Mouse (Mus musculus) limb, embryonic 13.5 days (tissue): ENCODE data around the gene Arhgef7. TPM values are rescaled to one million over a fixed set of nuclear protein-coding genes. Genes with fewer than 3 reads are reported as not detected.

ENCODE experiments used
- ATAC-seq: fragments of 200-750 bp; cut with Nextera tagmentation; 2 replicates; pipeline ENCODE4 v1.8.0; 2017; ENCODE audit warnings: low read depth, moderate number of reproducible peaks, moderate TSS enrichment; ENCODE audit not compliant: low FRiP score
- H3K27ac ChIP-seq: fragments of 300-500 bp; sonication (generic); 2 replicates; pipeline ENCODE4 v1.5.1; 2015; ENCODE audit warnings: inconsistent platforms, mild to moderate bottlenecking, moderate library complexity
- H3K27me3 ChIP-seq: fragments of 300-500 bp; sonication (generic); 2 replicates; pipeline ENCODE4 v1.6.1; 2015; ENCODE audit warnings: mild to moderate bottlenecking, inconsistent platforms
- H3K36me3 ChIP-seq: fragments of 300-500 bp; sonication (generic); 2 replicates; pipeline ENCODE4 v1.6.1; 2015; ENCODE audit warnings: inconsistent platforms, mild to moderate bottlenecking, moderate library complexity
- H3K4me1 ChIP-seq: fragments of 300-500 bp; sonication (generic); 2 replicates; pipeline ENCODE4 v1.6.1; 2015; ENCODE audit warnings: inconsistent platforms
- H3K4me2 ChIP-seq: fragments of 300-500 bp; sonication (generic); replicated peaks from 2 replicates; pipeline ENCODE4 v1.6.1; 2015; ENCODE audit warnings: inconsistent platforms, mild to moderate bottlenecking, moderate library complexity
- H3K4me3 ChIP-seq: fragments of 300-500 bp; sonication (generic); 2 replicates; pipeline ENCODE4 v1.5.1; 2015; ENCODE audit warnings: moderate library complexity, mild to moderate bottlenecking, inconsistent platforms
- H3K9ac ChIP-seq: fragments of 300-500 bp; sonication (generic); 2 replicates; pipeline ENCODE4 v1.6.1; 2015; ENCODE audit warnings: mild to moderate bottlenecking, inconsistent platforms
- H3K9me3 ChIP-seq: fragments of 300-500 bp; sonication (generic); 2 replicates; pipeline ENCODE4 v1.6.1; 2016; ENCODE audit warnings: inconsistent platforms
- WGBS: fragments of 180-500 bp; shearing (Covaris S2); methylation state at CpG from one replicate; pipeline ENCODE4 v1.1.7; 2015; 5-methylcytosine and 5-hydroxymethylcytosine counted together
- polyA plus RNA-seq: library from polyadenylated mRNA; unstranded; fragments of >200 nt; fragmentation: Nextera tagmentation; extraction: Ambion mirVana; gene quantifications from 2 replicates; pipeline ENCODE4 v1.2.1, GENCODE M21; 2015

Gene Arhgef7
- polyA plus RNA-seq, 1 experiment from 2014 or later: 52.3 TPM

DNA sequence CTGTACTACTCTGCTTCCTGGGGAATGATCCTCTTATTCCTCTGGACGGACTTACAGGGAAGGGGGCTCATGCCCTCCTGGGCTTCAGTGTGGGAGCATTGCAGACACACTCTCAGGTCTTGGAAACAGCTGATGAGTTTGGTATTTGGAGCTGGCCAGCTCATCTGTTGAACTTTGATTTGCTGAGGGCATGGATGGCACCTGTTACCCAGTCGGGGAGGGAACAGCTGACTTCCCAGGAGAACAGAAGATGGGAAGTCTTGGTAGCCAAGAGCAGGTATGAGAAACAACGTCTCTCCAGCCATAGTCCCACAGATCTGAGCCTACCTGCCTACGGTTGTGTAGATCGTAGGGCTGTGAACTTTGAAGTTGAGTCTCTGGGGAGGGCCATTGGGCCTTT lies 44.1 kb downstream of the Arhgef7 start:
- Histone ChIP-seq H3K27ac (no peak overlapping the region), H3K27me3 (no peaks in the 10 kb centered on the region), H3K4me2 (no peak overlapping the region), H3K4me3 (no peak overlapping the region), H3K9ac (no peak overlapping the region), H3K9me3 (no peaks in the 10 kb centered on the region), H3K36me3 (peaks cover 16% of the 10 kb centered on the region), H3K4me1 (peaks cover 29% of the 10 kb centered on the region)
- ATAC-seq: no peak
- 89% methylated on average over 5 of the region's 5 CpGs for WGBS

- H3K4me1 ChIP-seq: peaks cover 46% of the 10 kb centered on the region
- 72% methylated on average over 17 of the region's 17 CpGs for WGBS
- no peak overlapping the region for H3K4me3 ChIP-seq
- no peaks in the 10 kb centered on the region for H3K9me3 ChIP-seq
- no peaks in the 10 kb centered on the region for H3K27me3 ChIP-seq
- ATAC-seq: no peak
- no peaks in the 10 kb centered on the region; the same call in 1 of the 2 replicates for H3K36me3 ChIP-seq
- peak overlapping the region; percentile 56; the same call in 1 of the 2 replicates for H3K27ac ChIP-seq
- no peak overlapping the region for H3K4me2 ChIP-seq
- H3K9ac ChIP-seq: no peak overlapping the region
These were observed 46.9 kb downstream of the Arhgef7 start for GRCm38 (mm10) chr8:11774195-11775076.

DNA sequence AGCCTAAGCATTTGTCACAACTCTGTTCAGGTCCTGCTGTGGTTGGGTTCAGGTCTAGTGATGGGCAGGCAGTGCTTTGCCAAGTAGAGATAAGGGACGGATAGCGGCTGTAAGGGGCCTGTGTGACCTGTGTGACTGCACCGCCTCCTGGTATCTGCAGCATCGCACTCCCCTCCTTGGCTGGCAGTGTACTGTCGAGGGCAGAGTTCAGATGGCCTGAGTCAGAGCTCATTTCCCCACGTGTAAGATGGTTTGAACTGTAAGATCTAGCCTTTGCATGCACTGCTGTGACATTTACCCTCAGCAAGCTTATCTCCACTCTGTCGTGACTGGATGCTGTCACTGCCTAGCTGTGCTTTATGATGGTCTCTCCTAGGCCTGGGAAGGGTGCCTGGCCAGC lies 48.4 kb downstream of the Arhgef7 start:
- H3K9ac ChIP-seq: no peak overlapping the region
- peaks cover 59% of the 10 kb centered on the region for H3K4me1 ChIP-seq
- ATAC-seq: no peak
- no peak overlapping the region for H3K4me2 ChIP-seq
- no peak overlapping the region for H3K27ac ChIP-seq
- no peaks in the 10 kb centered on the region for H3K9me3 ChIP-seq
- no peak overlapping the region for H3K4me3 ChIP-seq
- H3K36me3 ChIP-seq: peaks cover 4% of the 10 kb centered on the region
- 54% methylated on average over 7 of the region's 7 CpGs for WGBS
- no peaks in the 10 kb centered on the region for H3K27me3 ChIP-seq

DNA sequence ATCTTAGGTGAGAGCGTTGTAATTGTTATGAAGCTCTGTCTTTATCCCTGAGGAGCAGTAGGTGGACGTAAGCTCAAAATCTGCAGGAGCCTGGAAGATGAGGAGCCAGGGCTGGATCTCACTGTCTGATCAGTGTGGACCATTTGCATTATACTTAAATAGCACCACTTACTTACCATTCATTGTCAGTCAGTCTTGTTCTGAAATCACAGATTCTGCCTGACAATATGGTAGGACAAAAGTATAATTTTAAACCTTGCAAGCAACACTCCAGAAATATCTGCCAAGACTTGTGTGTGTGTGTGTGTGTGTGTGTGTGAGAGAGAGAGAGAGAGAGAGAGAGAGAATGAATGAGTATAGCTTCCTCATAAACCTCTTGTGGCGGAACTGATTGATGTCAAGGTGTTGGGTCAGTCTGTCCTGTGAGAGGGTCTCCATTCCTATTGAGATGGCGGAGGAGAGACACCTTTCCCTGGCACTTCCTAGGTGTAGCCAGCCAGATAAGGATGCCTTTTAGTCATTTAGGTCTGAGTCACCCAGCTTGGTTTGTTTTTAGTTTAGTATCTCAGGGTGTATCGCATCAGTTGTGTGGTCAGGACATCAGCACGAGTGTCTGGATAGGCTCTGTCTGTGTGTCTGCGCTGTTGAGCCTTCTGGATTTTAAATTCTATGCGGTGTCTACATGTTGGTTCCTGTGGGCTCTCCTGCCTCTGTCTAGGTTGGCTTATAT lies 49.1 kb downstream of the Arhgef7 start:
- no peaks in the 10 kb centered on the region for H3K27me3 ChIP-seq
- peak overlapping the region; percentile 31; the same call in 1 of the 2 replicates for H3K9ac ChIP-seq
- H3K4me1 ChIP-seq: peaks cover 59% of the 10 kb centered on the region
- H3K4me2 ChIP-seq: no peak overlapping the region
- no peak overlapping the region for H3K4me3 ChIP-seq
- no peak for ATAC-seq
- WGBS: 93% methylated on average over 8 of the region's 8 CpGs
- H3K36me3 ChIP-seq: peaks cover 9% of the 10 kb centered on the region
- no peaks in the 10 kb centered on the region for H3K9me3 ChIP-seq
- H3K27ac ChIP-seq: no peak overlapping the region

GRCm38 (mm10) chr8:11777201-11777600 lies 49.7 kb downstream of the Arhgef7 start:
- WGBS: 68% methylated on average over 10 of the region's 10 CpGs
- H3K27ac ChIP-seq: no peak overlapping the region
- H3K4me2 ChIP-seq: no peak overlapping the region
- peaks cover 59% of the 10 kb centered on the region for H3K4me1 ChIP-seq
- H3K27me3 ChIP-seq: no peaks in the 10 kb centered on the region
- no peaks in the 10 kb centered on the region for H3K9me3 ChIP-seq
- no peak for ATAC-seq
- H3K36me3 ChIP-seq: peaks cover 13% of the 10 kb centered on the region
- peak overlapping the region; percentile 31; the same call in 1 of the 2 replicates for H3K9ac ChIP-seq
- no peak overlapping the region for H3K4me3 ChIP-seq

DNA sequence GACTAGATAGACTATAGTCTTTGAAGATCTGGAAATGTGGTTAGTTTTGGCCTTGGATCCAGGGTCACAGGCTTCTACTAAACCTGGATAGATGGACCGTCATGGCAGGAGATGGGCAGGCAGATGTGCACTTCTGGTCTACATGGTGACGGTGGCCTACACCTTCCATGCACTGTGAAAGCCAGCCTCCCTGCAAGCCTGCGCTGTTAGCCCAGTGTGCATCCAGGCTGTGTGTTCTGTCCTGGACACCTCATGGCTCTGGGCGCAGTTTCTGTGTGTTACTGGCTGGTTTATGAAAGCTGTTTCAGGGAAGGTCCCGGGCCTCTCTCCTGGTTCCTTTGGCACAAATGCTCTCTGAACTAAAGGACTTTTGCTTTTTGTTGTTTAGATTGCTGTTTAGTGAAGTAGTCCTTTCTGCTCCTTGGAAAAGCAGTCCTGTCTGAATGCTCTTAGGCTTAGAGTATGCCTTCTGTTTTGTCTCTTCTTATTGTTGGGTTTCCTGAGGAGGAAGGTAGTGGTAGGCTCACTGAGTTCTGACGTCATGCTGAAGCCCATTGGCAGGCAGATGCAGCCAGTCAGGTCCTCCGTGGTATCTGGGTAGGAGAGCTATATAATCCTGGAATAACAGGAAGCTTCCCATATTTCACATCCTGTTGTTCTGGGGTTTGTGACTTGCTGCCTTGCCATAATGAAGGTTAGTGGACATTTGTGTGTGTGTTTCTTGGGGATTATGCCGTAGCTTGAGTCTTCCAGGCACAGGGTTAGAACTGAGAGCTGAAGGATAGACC lies 51.3 kb downstream of the Arhgef7 start:
- Histone ChIP-seq H3K27me3 (no peaks in the 10 kb centered on the region), H3K4me2 (peak overlapping the region; percentile 16), H3K9ac (no peak overlapping the region), H3K4me3 (peak overlapping the region; percentile 15; the same call in 1 of the 2 replicates), H3K36me3 (peaks cover 29% of the 10 kb centered on the region), H3K9me3 (no peaks in the 10 kb centered on the region), H3K4me1 (peaks cover 51% of the 10 kb centered on the region), H3K27ac (peak overlapping the region; percentile 49; the same call in 1 of the 2 replicates)
- 71% methylated on average over 8 of the region's 8 CpGs for WGBS
- no peak; the same call in 1 of the 2 replicates for ATAC-seq

- H3K9me3 ChIP-seq: no peaks in the 10 kb centered on the region
- peaks cover 39% of the 10 kb centered on the region for H3K4me1 ChIP-seq
- no peak for ATAC-seq
- H3K4me2 ChIP-seq: peak overlapping the region; percentile 19
- H3K27me3 ChIP-seq: no peaks in the 10 kb centered on the region
- 0 out of 2 replicates have a peak overlapping the region, but pooled peaks have one; percentile 15 for H3K4me3 ChIP-seq
- H3K9ac ChIP-seq: peak overlapping the region; percentile 31; the same call in 1 of the 2 replicates
- H3K27ac ChIP-seq: peak overlapping the region; percentile 49
- WGBS: 70% methylated on average over 10 of the region's 10 CpGs
- H3K36me3 ChIP-seq: peaks cover 37% of the 10 kb centered on the region
These were observed 52.5 kb downstream of the Arhgef7 start for GRCm38 (mm10) chr8:11779844-11780634.

- 85% methylated on average over 4 of the region's 4 CpGs for WGBS
- Histone ChIP-seq H3K4me3 (no peak overlapping the region), H3K36me3 (peaks cover 43% of the 10 kb centered on the region), H3K27me3 (no peaks in the 10 kb centered on the region), H3K4me2 (peak overlapping the region; percentile 19), H3K27ac (no peak overlapping the region), H3K4me1 (peaks cover 33% of the 10 kb centered on the region), H3K9me3 (no peaks in the 10 kb centered on the region), H3K9ac (peak overlapping the region; percentile 31; the same call in 1 of the 2 replicates)
- no peak for ATAC-seq
These were observed 53.1 kb downstream of the Arhgef7 start for GRCm38 (mm10) chr8:11780641-11781040.

DNA sequence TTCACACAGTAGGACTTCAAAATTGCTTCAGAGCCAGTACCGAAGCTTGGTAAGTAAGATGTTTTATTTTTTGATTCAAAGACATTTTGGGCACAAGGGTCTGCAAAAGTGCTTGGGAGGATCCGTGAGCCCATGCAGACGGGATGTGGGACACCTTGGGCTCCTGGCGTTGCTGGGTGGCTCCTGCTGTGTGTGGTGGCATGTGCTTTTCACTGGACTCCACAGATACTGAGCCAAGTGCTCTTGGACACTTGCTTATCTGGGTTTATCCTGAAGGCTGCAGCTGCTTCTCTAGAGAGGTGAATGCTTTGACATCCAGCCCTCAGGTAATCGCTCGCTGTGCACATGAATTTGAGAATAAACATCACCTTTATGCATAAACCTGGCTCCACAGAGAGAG lies 55.1 kb downstream of the Arhgef7 start:
- H3K27me3 ChIP-seq: no peaks in the 10 kb centered on the region
- no peak overlapping the region for H3K9ac ChIP-seq
- H3K4me3 ChIP-seq: no peak overlapping the region
- no peak overlapping the region for H3K27ac ChIP-seq
- H3K9me3 ChIP-seq: no peaks in the 10 kb centered on the region
- no peak overlapping the region for H3K4me2 ChIP-seq
- peaks cover 24% of the 10 kb centered on the region for H3K4me1 ChIP-seq
- peaks cover 57% of the 10 kb centered on the region for H3K36me3 ChIP-seq
- ATAC-seq: no peak
- WGBS: 96% methylated on average over 6 of the region's 6 CpGs

GRCm38 (mm10) chr8:11783861-11784594 lies 56.5 kb downstream of the Arhgef7 start:
- peaks cover 20% of the 10 kb centered on the region for H3K4me1 ChIP-seq
- no peak overlapping the region for H3K4me2 ChIP-seq
- no peak for ATAC-seq
- H3K4me3 ChIP-seq: no peak overlapping the region
- WGBS: 90% methylated on average over 7 of the region's 7 CpGs
- no peaks in the 10 kb centered on the region for H3K9me3 ChIP-seq
- no peaks in the 10 kb centered on the region for H3K27me3 ChIP-seq
- H3K36me3 ChIP-seq: peaks cover 57% of the 10 kb centered on the region
- no peak overlapping the region for H3K27ac ChIP-seq
- H3K9ac ChIP-seq: no peak overlapping the region
